Mouse (Mus musculus) CH12.LX (cell line): ENCODE results near the gene Fam171a2. TPM values are rescaled to one million over a fixed set of nuclear protein-coding genes. Genes with fewer than 3 reads are reported as not detected.
A peak's percentile ranks its signal among the peaks of the same experiment; 100 is the strongest.

Experiments used
- DNase-seq: peaks from one replicate; pipeline ENCODE4 v3.0.0-alpha.2; 2013; ENCODE audit errors: extremely low read depth
- H3K27ac ChIP-seq: 2 replicates; pipeline ENCODE4 v1.5.1; 2012; ENCODE audit warnings: low read depth, mild to moderate bottlenecking, control low read depth, moderate library complexity; ENCODE audit not compliant: insufficient read depth
- H3K27me3 ChIP-seq: replicated peaks from 2 replicates; pipeline ENCODE3; 2012; ENCODE audit warnings: inconsistent platforms
- H3K36me3 ChIP-seq, 2 experiments: replicated peaks in 1 of 2; 2 replicates each; pipeline versions ENCODE3 to v1.6.1; 2012; ENCODE audit warnings: inconsistent platforms in 1 of 2, low read length in 1 of 2, mild to moderate bottlenecking in 1 of 2, mixed read lengths in 1 of 2, moderate library complexity in 1 of 2; ENCODE audit not compliant: control insufficient read depth in 1 of 2, insufficient read depth in 1 of 2
- H3K4me1 ChIP-seq, 2 experiments: 2 replicates each; pipeline ENCODE4 v1.6.1; 2012; ENCODE audit warnings: inconsistent platforms in 1 of 2, moderate library complexity in 1 of 2; ENCODE audit not compliant: insufficient read depth in 2 of 2, control insufficient read depth in 1 of 2
- H3K4me2 ChIP-seq: 2 replicates; pipeline ENCODE4 v1.6.1; 2012; ENCODE audit warnings: low read depth, mild to moderate bottlenecking, control low read depth; ENCODE audit not compliant: poor library complexity, insufficient read depth, severe bottlenecking
- H3K4me3 ChIP-seq, 3 experiments: fragments of 150-350 bp in 1 of 3; sonication (generic) in 1 of 3; replicated peaks in 1 of 3; 2 replicates each; pipeline versions ENCODE3 to v1.5.1; 2011 to 2012; ENCODE audit warnings: low read depth in 2 of 3, low read length in 2 of 3, mild to moderate bottlenecking in 2 of 3, moderate library complexity in 2 of 3, control low read depth in 1 of 3, improper control_type of control experiment in 1 of 3, inconsistent platforms in 1 of 3, mixed read lengths in 1 of 3; ENCODE audit not compliant: poor library complexity in 1 of 3
- H3K79me2 ChIP-seq: replicated peaks from 2 replicates; pipeline ENCODE4 v1.6.1; 2012; ENCODE audit warnings: mild to moderate bottlenecking, moderate library complexity; ENCODE audit not compliant: control insufficient read depth, poor library complexity, insufficient read depth, severe bottlenecking; ENCODE audit errors: extremely low read depth
- H3K9ac ChIP-seq: 2 replicates; pipeline ENCODE4 v1.6.1; 2012; ENCODE audit warnings: low read depth, mild to moderate bottlenecking, control low read depth, moderate library complexity; ENCODE audit not compliant: insufficient read depth
- H3K9me3 ChIP-seq: replicated peaks from 2 replicates; pipeline ENCODE3; 2012; ENCODE audit warnings: low read length, inconsistent platforms, mixed read lengths
- BHLHE40 ChIP-seq: IDR thresholded peaks from 2 replicates; pipeline ENCODE4 v1.6.1; 2011; ENCODE audit warnings: mild to moderate bottlenecking, low read depth, low read length, improper control_type of control experiment
- CHD2 ChIP-seq: IDR thresholded peaks from 2 replicates; pipeline ENCODE4 v1.6.1; 2011; ENCODE audit warnings: low read length, improper control_type of control experiment
- CTCF ChIP-seq, 2 experiments: IDR thresholded peaks in 1 of 2; conservative IDR thresholded peaks in 1 of 2; 2 replicates each; pipeline ENCODE4 v1.5.1; 2011 to 2012; ENCODE audit warnings: low read depth in 2 of 2, low read length in 2 of 2, improper control_type of control experiment in 1 of 2, inconsistent platforms in 1 of 2, mild to moderate bottlenecking in 1 of 2, moderate library complexity in 1 of 2
- E2F4 ChIP-seq: IDR thresholded peaks from 2 replicates; pipeline ENCODE4 v1.6.1; 2011; ENCODE audit warnings: low read depth, low read length, improper control_type of control experiment; ENCODE audit not compliant: insufficient replicate concordance
- EP300 ChIP-seq: IDR thresholded peaks from 2 replicates; pipeline ENCODE4 v1.6.1; 2011; ENCODE audit warnings: low read length, improper control_type of control experiment
- ETS1 ChIP-seq: conservative IDR thresholded peaks from 2 replicates; pipeline ENCODE4 v1.6.1; 2012; ENCODE audit warnings: low read depth, mild to moderate bottlenecking, inconsistent platforms, low read length, improper control_type of control experiment, moderate library complexity
- HCFC1 ChIP-seq: IDR thresholded peaks from 2 replicates; pipeline ENCODE4 v1.6.1; 2012; ENCODE audit warnings: low read depth, mild to moderate bottlenecking, inconsistent platforms, low read length, improper control_type of control experiment
- JUN ChIP-seq: IDR thresholded peaks from 2 replicates; pipeline ENCODE4 v1.6.1; 2011; ENCODE audit warnings: low read depth, mild to moderate bottlenecking, low read length, improper control_type of control experiment, moderate library complexity; ENCODE audit not compliant: insufficient read depth
- MAFK ChIP-seq: IDR thresholded peaks from 2 replicates; pipeline ENCODE4 v1.6.1; 2011; ENCODE audit warnings: low read length, improper control_type of control experiment; ENCODE audit not compliant: insufficient replicate concordance
- MAZ ChIP-seq: IDR thresholded peaks from 2 replicates; pipeline ENCODE4 v1.6.1; 2012; ENCODE audit warnings: low read depth, mild to moderate bottlenecking, inconsistent platforms, low read length, improper control_type of control experiment, moderate library complexity
- MEF2A ChIP-seq: IDR thresholded peaks from 2 replicates; pipeline ENCODE4 v1.6.1; 2014; ENCODE audit warnings: low read depth, mild to moderate bottlenecking, inconsistent platforms, low read length, improper control_type of control experiment, borderline replicate concordance
- MXI1 ChIP-seq: IDR thresholded peaks from 2 replicates; pipeline ENCODE4 v1.6.1; 2011; ENCODE audit warnings: mild to moderate bottlenecking, low read depth, low read length, improper control_type of control experiment
- MYC ChIP-seq: IDR thresholded peaks from 2 replicates; pipeline ENCODE4 v1.6.1; 2011; ENCODE audit warnings: low read depth, mild to moderate bottlenecking, improper control_type of control experiment, low read length
- NRF1 ChIP-seq: IDR thresholded peaks from 2 replicates; pipeline ENCODE4 v1.6.1; 2014; ENCODE audit warnings: low read depth, mild to moderate bottlenecking, inconsistent platforms, low read length, improper control_type of control experiment, moderate library complexity
- PAX5 ChIP-seq: IDR thresholded peaks from 2 replicates; pipeline ENCODE4 v1.6.1; 2012; ENCODE audit warnings: low read length, inconsistent platforms, mixed read lengths
- POLR2A ChIP-seq: IDR thresholded peaks from 2 replicates; pipeline ENCODE4 v1.6.1; 2011; ENCODE audit warnings: low read depth, mild to moderate bottlenecking, improper control_type of control experiment, low read length
- POLR2AphosphoS2 ChIP-seq: IDR thresholded peaks from 2 replicates; pipeline ENCODE4 v1.6.1; 2011; ENCODE audit warnings: low read depth, low read length, improper control_type of control experiment
- TBP ChIP-seq: conservative IDR thresholded peaks from 2 replicates; pipeline ENCODE4 v1.6.1; 2011; ENCODE audit warnings: low read depth, low read length, improper control_type of control experiment
- UBTF ChIP-seq: IDR thresholded peaks from 2 replicates; pipeline ENCODE4 v1.6.1; 2012; ENCODE audit warnings: low read depth, mild to moderate bottlenecking, inconsistent platforms, low read length, improper control_type of control experiment, moderate library complexity
- USF1 ChIP-seq: IDR thresholded peaks from 2 replicates; pipeline ENCODE4 v1.6.1; 2014; ENCODE audit warnings: low read depth, mild to moderate bottlenecking, inconsistent platforms, low read length, improper control_type of control experiment
- USF2 ChIP-seq: conservative IDR thresholded peaks from 2 replicates; pipeline ENCODE4 v1.6.1; 2011; ENCODE audit warnings: low read depth, low read length, improper control_type of control experiment
- ZC3H11A ChIP-seq: IDR thresholded peaks from 2 replicates; pipeline ENCODE4 v1.6.1; 2012; ENCODE audit warnings: low read depth, mild to moderate bottlenecking, inconsistent platforms, low read length, improper control_type of control experiment
- ZKSCAN1 ChIP-seq: IDR thresholded peaks from 2 replicates; pipeline ENCODE4 v1.6.1; 2012; ENCODE audit warnings: low read depth, inconsistent platforms, low read length, improper control_type of control experiment, borderline replicate concordance
- ZMIZ1 ChIP-seq: IDR thresholded peaks from 2 replicates; pipeline ENCODE4 v1.6.1; 2012; ENCODE audit warnings: low read depth, mild to moderate bottlenecking, inconsistent platforms, low read length, improper control_type of control experiment
- ZNF384 ChIP-seq: IDR thresholded peaks from 2 replicates; pipeline ENCODE4 v1.6.1; 2012; ENCODE audit warnings: low read depth, low read length, improper control_type of control experiment, inconsistent platforms
- dilution Hi-C: fragments of 300-500 bp; cut with MboI; formaldehyde crosslinking; loops from 2 replicates; pipeline ENCODE4 v1.14.3; 2020; ENCODE audit warnings: low sequenced_read_pairs; ENCODE audit not compliant: extremely low pct_unique_long_range_greater_than_20kb, extremely low pct_ligation_motif_present
- in situ Hi-C: fragments of 300-500 bp; cut with MboI; formaldehyde crosslinking; loops from 3 replicates; pipeline ENCODE4 v1.14.3; 2019; ENCODE audit warnings: low sequenced_read_pairs, low pct_ligation_motif_present, low pct_unique_long_range_greater_than_20kb, mixed read lengths
- polyA plus RNA-seq: library from polyadenylated mRNA; unstranded; fragments of >175 nt; gene quantifications from 2 replicates; pipeline ENCODE4 v1.2.1, GENCODE M21; 2012; ENCODE audit warnings: low read depth; ENCODE audit not compliant: insufficient read length
- total RNA-seq, 2 experiments: library from RNA; depleted of rRNA; stranded (reverse); fragments of 300-350 nt in 1 of 2; fragments of >200 nt in 1 of 2; gene quantifications; 2 replicates each; pipeline ENCODE4 v1.2.3; 2012 to 2014

Gene Fam171a2
- total and polyA plus RNA-seq, 3 experiments: not detected

DNA sequence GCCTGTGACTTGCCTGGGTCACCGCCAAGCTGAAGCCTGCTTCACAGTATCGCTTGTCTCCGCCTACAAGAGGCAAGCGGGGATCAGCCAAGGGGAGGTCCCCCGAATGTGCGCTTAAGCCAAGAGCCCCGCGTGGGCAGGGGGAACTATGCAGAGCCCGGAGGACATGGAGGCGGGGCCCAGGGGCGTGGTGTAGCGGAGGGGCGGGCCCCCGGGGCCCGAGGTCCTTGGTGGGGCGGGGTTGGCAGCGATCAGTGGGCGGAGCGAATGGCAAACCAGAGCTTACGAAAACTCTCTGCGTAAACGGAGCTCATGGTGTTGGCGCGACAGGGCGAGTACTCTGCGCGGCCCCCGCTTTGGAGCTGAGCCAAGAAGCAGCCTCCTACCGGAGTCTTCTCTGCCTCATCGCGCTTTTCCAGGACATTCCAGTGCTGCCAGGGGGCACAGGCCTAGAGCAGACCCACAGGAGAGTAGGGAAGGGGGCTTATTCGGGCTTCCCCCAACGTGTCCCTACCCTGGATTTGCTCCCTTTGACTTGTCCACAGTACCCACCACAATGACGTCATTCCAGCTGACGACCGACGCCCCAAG is 19.7 kb upstream of the Fam171a2 start:
- Histone ChIP-seq H3K9me3 (no peaks in the 10 kb centered on the region), H3K4me2 (peak overlapping the region; percentile 53), H3K27me3 (peaks cover 41% of the 10 kb centered on the region), H3K4me1 (peaks cover 13 to 26% of the 10 kb centered on the region in 2 experiments), H3K79me2 (no peaks in the 10 kb centered on the region), H3K9ac (peak overlapping the region; percentile 11; the same call in 1 of the 2 replicates), H3K4me3 (peak overlapping the region; percentile 7 to 35 (median 27)), H3K27ac (no peak overlapping the region), H3K36me3 (peaks cover 0 to 8% of the 10 kb centered on the region in 2 experiments)
- DNase-seq: peak; percentile 89
- TF ChIP-seq EP300 (no peak), NRF1 (0 out of 2 replicates have a peak, but pooled peaks have one; percentile 9), CHD2 (no peak), POLR2A (peak; percentile 48), JUN (peak; percentile 22; the same call in 1 of the 2 replicates)
- in situ Hi-C loops: no loop called here
- dilution Hi-C loops: no loop called here

DNA sequence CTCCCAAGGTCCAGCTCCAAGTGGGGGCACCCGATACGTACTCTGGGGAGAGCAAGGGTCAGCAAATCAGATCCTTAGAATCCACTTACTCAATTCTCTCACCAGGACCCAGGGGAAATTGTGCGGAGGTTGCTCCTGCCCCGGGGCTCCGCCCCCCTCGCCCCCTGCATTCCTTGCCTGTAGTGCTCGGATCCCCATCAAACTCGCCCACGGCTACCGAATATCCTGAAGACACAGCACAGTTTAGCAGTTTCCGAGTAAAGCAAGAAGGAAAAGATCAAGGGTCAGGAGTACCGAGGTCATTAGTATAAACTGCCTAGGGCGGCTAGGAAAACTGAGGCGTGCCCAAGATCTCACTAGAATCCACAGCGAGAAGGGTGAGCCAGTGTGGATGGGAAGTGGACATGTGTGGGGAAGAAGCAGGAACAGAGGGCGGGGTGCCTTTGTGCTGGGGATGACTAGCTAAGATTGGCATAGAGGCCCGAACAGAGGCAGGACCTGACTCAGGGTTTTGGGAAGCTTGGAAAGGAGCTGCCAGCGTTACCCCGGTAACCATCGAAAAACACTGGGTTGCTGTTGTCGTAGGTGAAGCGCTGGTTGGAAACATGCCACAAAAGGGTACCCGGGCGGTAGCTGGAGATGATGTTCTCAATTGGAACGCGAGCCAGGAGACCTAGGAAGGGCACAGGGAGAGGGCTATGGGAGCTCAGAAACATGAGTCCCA is 18.4 kb upstream of the Fam171a2 start:
- dilution Hi-C loops (no loop called here), in situ Hi-C loops (no loop called here)
- H3K4me1 ChIP-seq: peaks cover 23 to 38% of the 10 kb centered on the region in 2 experiments
- DNase-seq: no peak
- peaks cover 44% of the 10 kb centered on the region for H3K27me3 ChIP-seq
- no peaks in the 10 kb centered on the region for H3K79me2 ChIP-seq
- no peak overlapping the region for H3K9ac ChIP-seq
- TF ChIP-seq ZMIZ1 (no peak), MYC (no peak), ZC3H11A (no peak), TBP (no peak), USF2 (no peak), E2F4 (no peak), MEF2A (no peak)
- H3K9me3 ChIP-seq: no peaks in the 10 kb centered on the region
- peaks cover 0 to 5% of the 10 kb centered on the region in 2 experiments for H3K36me3 ChIP-seq
- H3K4me3 ChIP-seq: no peak overlapping the region
- no peak overlapping the region for H3K4me2 ChIP-seq
- H3K27ac ChIP-seq: no peak overlapping the region

DNA sequence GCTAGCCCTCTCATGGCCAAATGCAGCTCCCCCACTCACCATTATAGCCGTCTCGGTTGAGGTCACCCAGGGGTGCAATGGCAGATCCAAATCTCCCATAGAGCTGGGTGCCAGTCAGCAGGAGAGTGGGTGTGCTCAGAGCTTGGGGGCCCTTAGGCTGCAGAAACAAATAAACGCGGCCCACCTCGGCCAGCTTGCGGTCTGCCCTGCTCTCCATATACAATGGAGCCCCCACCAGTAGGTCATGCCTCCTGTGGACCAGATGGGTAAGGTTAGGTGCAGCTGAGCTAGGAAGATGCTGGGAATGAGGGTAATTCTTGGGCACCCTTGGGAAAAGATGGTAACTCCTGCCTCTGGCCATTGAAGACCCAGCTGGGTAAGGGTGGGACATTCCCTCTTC is 17.4 kb upstream of the Fam171a2 start:
- no peak for TF ChIP-seq POLR2A
- TF ChIP-seq UBTF: no peak
- no peak for TF ChIP-seq HCFC1
- TF ChIP-seq ZNF384: no peak
- TF ChIP-seq MXI1: no peak
- no peak for TF ChIP-seq MAZ
- no peak for TF ChIP-seq E2F4
- no peak for TF ChIP-seq PAX5
- no peak for TF ChIP-seq MAFK
- TF ChIP-seq USF1: no peak
- no peak for TF ChIP-seq TBP
- no peak for TF ChIP-seq BHLHE40
- no peak for TF ChIP-seq POLR2AphosphoS2
- TF ChIP-seq CTCF (conservative IDR thresholded peaks at IDR 0.05 in 1 of 2, IDR thresholded peaks at IDR 0.05 in 1 of 2; ENCODE audit: low read depth in 2 of 2, low read length in 2 of 2): no peak
- TF ChIP-seq ZKSCAN1: no peak
- TF ChIP-seq ZC3H11A: no peak
- no peak for TF ChIP-seq ETS1
- TF ChIP-seq, all 38 proteins: peak for 0
- no peak overlapping the region for H3K9ac ChIP-seq
- H3K27me3 ChIP-seq: peaks cover 52% of the 10 kb centered on the region
- H3K9me3 ChIP-seq: no peaks in the 10 kb centered on the region
- H3K4me2 ChIP-seq: no peak overlapping the region
- H3K27ac ChIP-seq: no peak overlapping the region
- in situ Hi-C loops: no loop called here
- H3K79me2 ChIP-seq: no peaks in the 10 kb centered on the region
- no peak overlapping the region for H3K4me3 ChIP-seq
- H3K4me1 ChIP-seq: peaks cover 21 to 36% of the 10 kb centered on the region in 2 experiments
- peaks cover 0 to 4% of the 10 kb centered on the region in 2 experiments for H3K36me3 ChIP-seq
- no peak for DNase-seq
- dilution Hi-C loops: no loop called here
